Mouse (Mus musculus): Measurements from ENCODE around the gene Tgfbr3. TPM values are rescaled to one million over a fixed set of nuclear protein-coding genes. Genes with fewer than 3 reads are reported as not detected.

Gene Tgfbr3
- total RNA-seq, 2 experiments from 2014 or later, result 20.5 to 22.9 TPM

DNA sequence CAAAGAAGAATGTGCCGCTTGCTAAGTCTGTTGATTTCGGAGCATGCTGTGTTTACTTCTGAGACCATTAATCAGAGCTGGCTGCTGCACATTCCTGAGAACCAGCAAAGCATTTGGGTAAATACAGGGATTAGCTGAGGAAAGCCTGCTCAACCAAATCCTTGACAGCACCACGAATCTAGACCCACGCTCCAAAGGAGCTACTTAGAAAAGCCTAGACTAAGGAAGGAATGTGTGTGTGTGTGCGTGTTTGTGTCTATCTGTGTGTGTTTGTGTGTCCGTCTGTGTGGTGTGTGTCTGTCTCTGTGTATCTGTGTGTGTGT, 20.5 kb downstream of the Tgfbr3 start:
- Histone ChIP-seq H3K4me3 (no peak overlapping the region), H3K27ac (peak overlapping the region; percentile 41; the same call in 1 of the 2 replicates)
- no peak for TF ChIP-seq CTCF (IDR thresholded peaks at IDR 0.05)
- intact Hi-C loops (cut with DNase I), result no loop called here
- DNase-seq, result no peak

DNA sequence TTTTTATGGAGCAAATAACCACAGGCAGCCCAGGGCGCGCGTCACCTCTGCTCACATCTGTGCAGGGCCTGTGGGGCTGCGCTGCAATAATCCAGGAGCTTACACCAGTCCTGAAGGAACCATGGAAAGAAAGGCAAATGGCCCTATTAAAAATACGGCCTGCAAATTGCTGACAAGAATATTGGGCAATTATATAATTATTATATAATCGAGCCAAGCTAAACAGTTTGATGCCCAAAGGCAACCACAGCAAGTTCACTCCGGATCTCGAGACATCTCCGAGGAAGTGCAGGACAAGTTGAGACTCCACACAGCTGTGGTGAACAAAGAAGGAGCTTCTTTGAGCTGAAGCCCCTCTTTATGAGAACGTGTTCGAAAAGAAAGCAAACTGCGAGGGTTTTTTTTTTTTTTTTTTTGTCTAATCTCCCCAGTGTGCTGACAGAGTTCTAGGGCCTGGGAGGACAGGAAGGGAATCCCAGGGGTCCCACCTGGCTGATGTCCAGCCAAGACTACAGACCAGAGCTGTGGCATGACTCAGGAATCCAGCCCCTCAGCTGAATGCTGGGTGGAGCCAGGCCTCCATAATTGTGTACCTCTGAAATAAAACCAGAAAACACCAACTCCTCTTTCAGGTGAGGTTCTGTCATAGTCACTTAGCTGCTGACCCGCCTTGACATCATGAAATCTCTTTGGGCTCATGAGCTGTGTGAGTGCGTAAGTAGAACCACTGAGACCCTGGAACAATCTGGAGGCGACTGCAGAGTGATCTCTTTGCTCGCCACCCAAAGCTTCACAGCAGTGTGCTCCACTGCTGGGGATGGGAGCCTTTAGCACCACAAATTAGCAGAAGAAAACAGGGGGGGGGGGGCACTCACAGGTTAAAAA, 21.1 kb downstream of the Tgfbr3 start:
- Histone ChIP-seq H3K27ac (peak overlapping the region; percentile 41), H3K4me3 (peak overlapping the region; percentile 41)
- intact Hi-C loops (cut with DNase I), result no loop called here
- no peak for TF ChIP-seq CTCF (IDR thresholded peaks at IDR 0.05)
- DNase-seq, result peak; percentile 57

DNA sequence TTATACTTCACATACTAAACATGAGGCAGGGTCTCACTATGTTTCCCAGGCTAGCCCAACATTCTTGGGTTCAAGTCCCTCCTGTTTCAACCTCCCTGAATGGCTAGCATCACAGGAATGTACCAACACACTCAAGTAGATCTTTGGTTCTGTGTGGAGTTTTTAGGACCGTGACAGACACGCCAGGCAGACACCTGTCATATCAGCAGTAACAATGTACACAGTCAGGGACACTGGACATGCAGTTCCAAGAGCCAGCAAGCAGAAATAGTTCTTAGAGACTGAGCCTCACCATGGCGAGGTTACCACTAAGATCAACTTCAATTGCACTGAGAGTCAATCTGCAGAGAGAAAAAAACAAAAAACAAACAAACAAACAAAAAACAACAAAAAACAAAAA, 22.9 kb downstream of the Tgfbr3 start:
- TF ChIP-seq CTCF (IDR thresholded peaks at IDR 0.05), result no peak
- no peak for DNase-seq
- Histone ChIP-seq H3K4me3 (no peak overlapping the region), H3K27ac (no peak overlapping the region)
- intact Hi-C loops (cut with DNase I), result no loop called here

DNA sequence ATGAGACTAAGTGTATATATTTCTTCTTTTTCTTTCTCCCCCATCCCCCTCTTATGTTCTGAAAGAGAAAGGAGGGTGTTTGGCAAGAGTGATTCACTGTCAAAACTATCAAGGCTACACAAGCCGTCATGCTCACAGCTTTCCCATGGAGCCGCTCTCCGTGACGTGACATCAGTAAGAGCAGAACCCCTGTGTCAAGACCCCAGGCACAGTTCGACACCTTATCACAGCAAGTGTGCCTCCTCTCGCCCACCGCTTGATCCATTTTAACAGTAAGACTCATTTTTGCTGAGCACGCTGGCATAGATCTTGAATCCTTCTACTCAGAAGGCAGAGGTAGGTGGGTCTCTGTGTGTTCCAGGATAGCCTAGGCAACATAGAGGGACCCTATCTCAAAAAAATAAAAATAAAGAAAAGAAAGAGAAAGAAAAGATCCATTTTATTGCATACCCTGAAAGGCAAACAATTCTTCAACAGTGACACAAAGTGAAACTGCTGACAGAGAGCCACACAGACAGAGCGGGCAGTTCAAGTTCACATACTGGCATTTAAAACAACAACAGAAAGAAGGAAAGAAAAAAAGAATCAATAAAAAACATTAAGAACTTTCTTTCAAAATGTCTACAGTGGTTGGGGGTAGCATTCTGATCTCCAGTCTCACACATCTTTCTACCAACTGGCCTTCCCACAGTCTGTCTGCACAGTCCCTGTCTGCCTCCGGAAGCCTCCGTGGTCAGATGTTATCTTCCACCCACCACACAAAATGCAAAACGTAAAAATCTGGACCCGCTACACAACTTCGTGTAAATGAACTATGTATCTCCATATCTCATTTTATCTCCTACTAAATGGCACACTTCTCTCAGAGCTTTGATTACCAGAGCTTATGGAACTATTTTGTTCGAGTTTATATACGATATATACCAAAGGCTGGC, 24.7 kb downstream of the Tgfbr3 start:
- intact Hi-C loops (cut with DNase I), result no loop called here
- Histone ChIP-seq H3K4me3 (no peak overlapping the region), H3K27ac (no peak overlapping the region)
- no peak for TF ChIP-seq CTCF (IDR thresholded peaks at IDR 0.05)
- DNase-seq, result no peak

- TF ChIP-seq CTCF (IDR thresholded peaks at IDR 0.05), result peak; percentile 23; the same call in 1 of the 2 replicates
- H3K4me3 ChIP-seq, result no peak overlapping the region
- H3K27ac ChIP-seq, result no peak overlapping the region
- no peak for DNase-seq
- intact Hi-C loops (cut with DNase I), result no loop called here
These were observed 25.6 kb downstream of the Tgfbr3 start for GRCm38 (mm10) chr5:107263836-107264235.

- no peak overlapping the region for H3K4me3 ChIP-seq
- no peak overlapping the region for H3K27ac ChIP-seq
- no peak for DNase-seq
- TF ChIP-seq CTCF (IDR thresholded peaks at IDR 0.05), result no peak
- intact Hi-C loops (cut with DNase I), result no loop called here
These were observed 27.5 kb downstream of the Tgfbr3 start for GRCm38 (mm10) chr5:107261930-107262329.

DNA sequence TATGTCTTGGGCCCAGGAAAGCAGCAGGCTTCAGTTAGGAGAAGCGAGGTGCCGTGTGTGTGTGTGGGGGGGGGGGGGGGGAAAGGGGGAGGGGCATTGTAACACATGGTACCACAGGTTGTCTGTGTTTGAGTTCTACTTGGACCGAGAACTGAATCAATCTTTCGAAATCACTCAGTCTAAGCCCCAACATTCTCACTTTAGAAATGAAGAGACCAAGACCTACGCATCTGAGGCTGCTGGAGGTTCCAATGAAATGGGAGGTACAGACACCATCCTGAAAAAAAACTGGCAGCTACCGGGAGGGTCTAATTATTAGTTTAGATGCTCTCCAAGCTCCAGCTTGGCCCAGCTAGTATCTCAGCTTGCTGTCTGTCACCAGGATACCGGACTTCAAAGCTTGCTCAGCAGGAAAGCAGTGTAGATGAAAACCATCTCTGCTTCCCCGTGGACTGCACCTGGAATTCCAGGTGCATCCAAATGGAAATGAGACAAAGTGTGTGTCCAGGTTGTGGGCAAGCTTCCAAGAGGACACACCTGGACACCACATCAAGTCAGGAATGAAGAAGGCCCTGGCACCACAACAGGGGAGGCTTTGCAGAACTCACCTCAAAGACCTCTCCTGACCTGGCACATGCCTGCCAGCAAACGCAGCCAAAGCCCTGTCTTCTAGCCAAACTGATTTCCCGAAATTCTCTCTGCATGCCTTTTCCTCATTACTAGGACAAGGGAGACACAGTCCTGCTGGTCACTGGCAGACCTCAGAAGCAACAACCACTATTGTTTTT, 28.5 kb downstream of the Tgfbr3 start:
- TF ChIP-seq CTCF (IDR thresholded peaks at IDR 0.05), result no peak
- intact Hi-C loops (cut with DNase I), result no loop called here
- no peak overlapping the region; the same call in 1 of the 2 replicates for H3K27ac ChIP-seq
- DNase-seq, result peak; percentile 29
- no peak overlapping the region for H3K4me3 ChIP-seq

DNA sequence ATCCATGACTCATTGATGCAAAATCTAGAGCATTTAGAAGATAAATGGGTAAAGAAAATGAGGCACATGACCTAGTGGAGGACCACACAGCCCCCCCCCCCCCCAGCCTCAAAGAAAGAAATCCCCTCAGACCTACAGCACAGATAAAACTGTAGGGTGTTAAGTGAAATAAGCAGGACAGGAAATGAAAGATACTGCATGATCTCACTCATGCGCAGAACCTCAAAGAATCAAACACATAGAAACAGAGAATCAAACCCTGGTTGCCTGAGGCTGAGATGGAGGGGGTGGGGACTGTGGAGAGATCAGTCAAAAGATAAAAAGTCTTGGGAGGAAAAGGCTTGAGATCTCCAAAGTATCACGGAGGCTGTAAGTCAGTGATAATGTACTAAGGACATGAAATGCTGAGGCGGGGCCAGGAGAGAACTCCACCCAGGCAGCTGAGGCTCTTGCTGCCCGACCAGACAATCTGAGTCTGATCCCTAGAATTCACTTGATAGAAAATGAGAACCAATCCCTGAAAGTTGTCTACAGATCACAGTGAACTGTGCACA, 29.9 kb downstream of the Tgfbr3 start:
- TF ChIP-seq CTCF (IDR thresholded peaks at IDR 0.05), result no peak
- H3K4me3 ChIP-seq, result no peak overlapping the region
- DNase-seq, result no peak
- no peak overlapping the region for H3K27ac ChIP-seq
- intact Hi-C loops (cut with DNase I), result no loop called here

DNA sequence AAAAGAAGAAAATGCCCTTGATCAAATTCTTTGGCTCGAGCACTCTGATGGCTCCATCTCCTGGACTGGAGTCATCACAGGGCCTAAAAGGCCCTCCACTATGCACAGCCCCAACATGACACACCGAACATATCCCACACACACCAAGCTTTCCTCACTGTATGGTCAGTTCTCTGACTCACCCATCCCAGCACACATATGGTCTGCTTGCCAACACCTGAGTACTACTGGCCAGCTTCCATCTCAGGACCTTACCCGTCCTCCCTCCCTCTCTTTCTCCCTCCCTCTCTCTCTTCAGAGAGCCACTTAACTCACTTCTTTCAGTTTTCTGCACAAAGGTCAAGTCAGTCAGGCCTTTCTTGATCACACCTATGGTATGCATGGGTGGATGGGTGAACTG, 36.0 kb downstream of the Tgfbr3 start:
- DNase-seq, result no peak
- no peak for TF ChIP-seq CTCF (IDR thresholded peaks at IDR 0.05)
- H3K4me3 ChIP-seq, result no peak overlapping the region
- intact Hi-C loops (cut with DNase I), result no loop called here
- no peak overlapping the region for H3K27ac ChIP-seq

- no peak for TF ChIP-seq CTCF (IDR thresholded peaks at IDR 0.05)
- DNase-seq, result no peak
- intact Hi-C loops (cut with DNase I), result no loop called here
- Histone ChIP-seq H3K27ac (no peak overlapping the region), H3K4me3 (no peak overlapping the region)
These were observed 37.0 kb downstream of the Tgfbr3 start for GRCm38 (mm10) chr5:107252435-107252834.

DNA sequence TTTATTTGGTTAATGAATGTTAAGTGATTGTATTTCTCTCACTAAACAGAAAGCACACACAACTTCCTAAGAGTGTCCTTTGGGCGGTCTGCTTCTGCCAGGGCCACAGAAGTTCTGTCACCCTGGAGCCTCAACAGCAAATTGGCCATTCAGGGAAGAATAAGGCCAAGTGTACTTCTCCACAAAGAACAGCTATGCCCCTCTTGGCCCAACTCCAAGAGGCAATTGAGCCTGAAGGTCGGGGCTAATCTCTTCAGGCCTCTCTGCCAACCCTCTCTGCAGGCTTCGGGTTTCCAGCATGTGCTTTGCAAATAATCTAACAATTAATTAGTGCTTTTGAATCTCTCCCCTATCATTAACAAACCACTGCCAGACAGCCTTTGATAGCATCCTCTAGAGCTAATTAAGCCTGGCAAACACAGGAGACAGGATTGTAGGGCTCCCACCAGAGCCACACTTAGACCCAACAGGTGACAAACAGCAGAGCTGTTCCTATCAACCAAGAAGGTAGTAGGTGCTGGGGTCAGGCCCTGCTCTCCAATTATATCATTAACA, 37.6 kb downstream of the Tgfbr3 start:
- no peak for TF ChIP-seq CTCF (IDR thresholded peaks at IDR 0.05)
- intact Hi-C loops (cut with DNase I), result no loop called here
- Histone ChIP-seq H3K27ac (peak overlapping the region; percentile 16; the same call in 1 of the 2 replicates), H3K4me3 (no peak overlapping the region)
- no peak for DNase-seq
